Mouse (Mus musculus) midbrain, embryonic 14.5 days (tissue): ENCODE data around the gene Ift57. TPM values are rescaled to one million over a fixed set of nuclear protein-coding genes. Genes with fewer than 3 reads are reported as not detected.

Experiments
- ATAC-seq: fragments of 200-750 bp; cut with Nextera tagmentation; 2 replicates; pipeline ENCODE4 v1.8.0; 2017; ENCODE audit warnings: moderate number of reproducible peaks, moderate library complexity; ENCODE audit not compliant: low FRiP score, low TSS enrichment
- DNase-seq: peaks from one replicate; pipeline ENCODE4 v3.0.0-alpha.2; 2015
- H3K27ac ChIP-seq: fragments of 300-500 bp; sonication (generic); replicated peaks from 2 replicates; pipeline ENCODE4 v1.5.1; 2014; ENCODE audit warnings: mild to moderate bottlenecking, low read depth, low read length, moderate library complexity
- H3K27me3 ChIP-seq: fragments of 300-500 bp; sonication (generic); 2 replicates; pipeline ENCODE4 v1.6.1; 2014; ENCODE audit warnings: low read length, control low read depth, mixed read lengths; ENCODE audit not compliant: control insufficient read depth, insufficient read depth
- H3K36me3 ChIP-seq: fragments of 300-500 bp; sonication (generic); 2 replicates; pipeline ENCODE4 v1.6.1; 2014; ENCODE audit warnings: low read length, control low read depth; ENCODE audit not compliant: control insufficient read depth, insufficient read depth
- H3K4me1 ChIP-seq: fragments of 300-500 bp; sonication (generic); 2 replicates; pipeline ENCODE4 v1.6.1; 2014; ENCODE audit warnings: mild to moderate bottlenecking, antibody characterized with exemption, low read length, control low read depth; ENCODE audit not compliant: control insufficient read depth, insufficient read depth
- H3K4me2 ChIP-seq: fragments of 300-500 bp; sonication (generic); 2 replicates; pipeline ENCODE4 v1.6.1; 2014; ENCODE audit warnings: mild to moderate bottlenecking, low read length, moderate library complexity
- H3K4me3 ChIP-seq: fragments of 300-500 bp; sonication (generic); replicated peaks from 2 replicates; pipeline ENCODE4 v1.5.1; 2014; ENCODE audit warnings: low read depth, low read length
- H3K9ac ChIP-seq: fragments of 300-500 bp; sonication (generic); replicated peaks from 2 replicates; pipeline ENCODE4 v1.6.1; 2014; ENCODE audit warnings: mild to moderate bottlenecking, low read length, moderate library complexity
- H3K9me3 ChIP-seq: fragments of 300-500 bp; sonication (generic); 2 replicates; pipeline ENCODE4 v1.6.1; 2016; ENCODE audit warnings: low read length, control low read depth, mixed read lengths; ENCODE audit not compliant: control insufficient read depth
- whole genome bisulfite sequencing: fragments of 180-500 bp; shearing (Covaris S2); extraction: QIAGEN DNeasy Blood & Tissue Kit; methylation state at CpG from one replicate; pipeline ENCODE4 v1.1.7; 2014; 5-methylcytosine and 5-hydroxymethylcytosine counted together
- polyA plus RNA-seq: library from polyadenylated mRNA; unstranded; fragments of >200 nt; fragmentation: Nextera tagmentation; extraction: Ambion mirVana; gene quantifications from 2 replicates; pipeline ENCODE4 v1.2.1, GENCODE M21; 2014

The Ift57 gene
- polyA plus RNA-seq, 1 experiment from 2014 or later: 35.9 TPM

DNA sequence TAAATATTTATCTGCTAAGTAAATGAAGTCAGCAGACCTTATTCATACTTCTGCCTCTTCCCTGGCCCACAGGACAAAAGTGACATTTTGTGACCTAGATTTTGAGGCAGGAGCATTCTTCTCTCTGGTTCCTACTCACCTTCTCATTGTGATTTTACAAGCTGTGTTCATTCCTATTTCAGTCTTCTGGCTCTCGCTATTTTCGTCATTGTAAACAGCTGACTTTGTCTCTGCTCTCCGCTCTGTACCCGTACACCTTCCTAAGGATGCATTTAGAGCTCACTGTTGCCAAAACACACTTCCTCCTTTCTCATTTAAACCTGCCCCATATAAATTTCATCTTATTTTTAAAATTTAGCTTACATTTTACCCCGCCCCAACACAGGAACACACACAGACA, 26.4 kb downstream of the Ift57 start:
- DNase-seq (no peak), ATAC-seq (no peak)
- H3K4me3 ChIP-seq: no peak overlapping the region
- H3K36me3 ChIP-seq: no peaks in the 10 kb centered on the region
- no peaks in the 10 kb centered on the region for H3K9me3 ChIP-seq
- H3K27me3 ChIP-seq: no peaks in the 10 kb centered on the region
- no peak overlapping the region for H3K27ac ChIP-seq
- H3K4me2 ChIP-seq: no peak overlapping the region
- WGBS: 88% methylated on average over 5 of the region's 5 CpGs
- no peaks in the 10 kb centered on the region; the same call in 1 of the 2 replicates for H3K4me1 ChIP-seq
- H3K9ac ChIP-seq: no peak overlapping the region

DNA sequence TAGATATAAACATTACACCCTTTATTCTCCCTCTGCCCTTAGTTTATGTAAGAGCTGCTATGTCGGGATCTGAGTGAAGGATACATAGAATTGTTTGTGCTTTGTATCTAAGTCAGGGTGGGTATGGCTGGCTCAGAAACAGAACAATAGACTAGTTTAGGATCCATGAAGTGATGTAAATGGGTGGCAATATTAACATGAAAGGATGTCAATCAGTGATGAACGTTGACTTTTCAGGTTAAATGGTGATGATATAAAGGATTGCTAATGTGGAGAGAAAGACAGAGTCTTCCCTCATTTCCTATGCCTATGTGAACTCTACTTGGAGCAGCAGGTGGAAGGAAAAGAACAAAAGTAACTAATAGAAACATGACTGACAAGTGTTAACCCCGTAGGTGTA, 27.2 kb downstream of the Ift57 start:
- H3K4me1 ChIP-seq: no peaks in the 10 kb centered on the region; the same call in 1 of the 2 replicates
- H3K4me2 ChIP-seq: no peak overlapping the region
- no peaks in the 10 kb centered on the region for H3K9me3 ChIP-seq
- H3K4me3 ChIP-seq: no peak overlapping the region
- no peak overlapping the region for H3K27ac ChIP-seq
- no peak for ATAC-seq
- no peak overlapping the region for H3K9ac ChIP-seq
- H3K36me3 ChIP-seq: no peaks in the 10 kb centered on the region
- DNase-seq: no peak
- H3K27me3 ChIP-seq: no peaks in the 10 kb centered on the region
- WGBS: 61% methylated on average over 3 of the region's 3 CpGs

GRCm38 (mm10) chr16:49726761-49727160, 27.7 kb downstream of the Ift57 start:
- Histone ChIP-seq H3K4me2 (no peak overlapping the region), H3K36me3 (no peaks in the 10 kb centered on the region), H3K9ac (no peak overlapping the region), H3K4me3 (no peak overlapping the region), H3K9me3 (no peaks in the 10 kb centered on the region), H3K4me1 (no peaks in the 10 kb centered on the region; the same call in 1 of the 2 replicates), H3K27me3 (no peaks in the 10 kb centered on the region), H3K27ac (no peak overlapping the region)
- ATAC-seq (no peak), DNase-seq (no peak)
- 87% methylated on average over 2 of the region's 2 CpGs for WGBS

- 93% methylated on average over 9 of the region's 9 CpGs for WGBS
- H3K36me3 ChIP-seq: no peaks in the 10 kb centered on the region
- no peaks in the 10 kb centered on the region for H3K9me3 ChIP-seq
- H3K9ac ChIP-seq: no peak overlapping the region
- H3K4me3 ChIP-seq: no peak overlapping the region
- no peak overlapping the region for H3K27ac ChIP-seq
- no peak overlapping the region for H3K4me2 ChIP-seq
- 0 out of 2 replicates have a peak, but pooled peaks cover 3% of the 10 kb centered on the region for H3K4me1 ChIP-seq
- no peaks in the 10 kb centered on the region for H3K27me3 ChIP-seq
- no peak for DNase-seq
- ATAC-seq: no peak
Observed at GRCm38 (mm10) chr16:49736536-49736935, 37.5 kb downstream of the Ift57 start.

- Histone ChIP-seq H3K9me3 (no peaks in the 10 kb centered on the region), H3K27me3 (no peaks in the 10 kb centered on the region), H3K9ac (no peak overlapping the region), H3K4me1 (no peaks in the 10 kb centered on the region), H3K27ac (no peak overlapping the region), H3K4me2 (no peak overlapping the region), H3K4me3 (no peak overlapping the region), H3K36me3 (no peaks in the 10 kb centered on the region)
- no peak for DNase-seq
- 92% methylated on average over 2 of the region's 2 CpGs for WGBS
- ATAC-seq: no peak
Observed at GRCm38 (mm10) chr16:49747360-49747759, 48.3 kb downstream of the Ift57 start.

DNA sequence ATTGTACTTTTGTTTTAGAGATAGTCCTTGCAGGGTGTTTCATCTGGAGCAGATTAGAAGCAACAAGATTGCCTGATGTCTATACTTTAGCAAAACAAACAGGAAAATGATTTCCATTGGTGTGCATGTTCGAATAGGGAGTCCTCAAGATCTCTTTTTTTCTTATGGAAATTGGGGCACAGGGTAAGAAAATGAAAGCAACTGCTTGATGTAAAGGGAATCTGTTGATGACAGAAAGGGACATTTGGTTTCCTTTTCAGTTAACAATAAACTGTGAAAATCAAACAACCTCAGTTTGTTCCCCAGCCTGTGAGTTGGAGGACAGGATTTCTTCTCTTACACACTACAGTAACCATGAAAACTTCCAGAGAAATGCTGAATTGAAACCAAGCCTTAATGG, 53.9 kb downstream of the Ift57 start:
- Histone ChIP-seq H3K27me3 (no peaks in the 10 kb centered on the region), H3K9ac (no peak overlapping the region), H3K4me1 (0 out of 2 replicates have a peak, but pooled peaks cover 8% of the 10 kb centered on the region), H3K4me3 (no peak overlapping the region), H3K27ac (peak overlapping the region; percentile 22; the same call in 1 of the 2 replicates), H3K9me3 (no peaks in the 10 kb centered on the region), H3K36me3 (no peaks in the 10 kb centered on the region), H3K4me2 (no peak overlapping the region)
- WGBS: 36% methylated on average over 1 of the region's 1 CpGs
- peak; percentile 6; the same call in 1 of the 2 replicates for ATAC-seq
- no peak for DNase-seq

DNA sequence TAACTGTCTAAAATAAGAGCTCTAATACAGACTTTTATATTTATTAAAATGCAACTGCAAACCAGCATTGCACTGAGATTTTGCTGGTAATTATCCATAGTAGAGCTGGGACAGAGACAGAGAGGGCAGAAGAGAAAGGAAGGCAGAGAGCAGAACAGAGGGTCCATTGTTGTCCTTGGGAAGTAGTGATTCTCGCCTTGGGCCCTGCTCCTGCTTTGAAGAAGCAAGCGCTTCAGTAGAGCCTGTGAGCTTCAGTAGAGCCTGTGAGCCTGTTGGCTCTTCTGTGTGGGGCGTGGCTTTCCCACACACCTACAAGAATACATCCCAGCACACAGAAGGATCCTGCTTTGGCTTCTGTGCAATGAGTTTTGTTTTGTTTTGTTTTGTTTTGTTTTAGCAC, 54.3 kb downstream of the Ift57 start:
- Histone ChIP-seq H3K4me3 (no peak overlapping the region), H3K27me3 (no peaks in the 10 kb centered on the region), H3K4me2 (no peak overlapping the region), H3K36me3 (no peaks in the 10 kb centered on the region), H3K27ac (peak overlapping the region; percentile 22; the same call in 1 of the 2 replicates), H3K9ac (no peak overlapping the region), H3K9me3 (no peaks in the 10 kb centered on the region), H3K4me1 (0 out of 2 replicates have a peak, but pooled peaks cover 8% of the 10 kb centered on the region)
- 31% methylated on average over 3 of the region's 3 CpGs for WGBS
- ATAC-seq: peak; percentile 79; the same call in 1 of the 2 replicates
- DNase-seq: peak; percentile 42

DNA sequence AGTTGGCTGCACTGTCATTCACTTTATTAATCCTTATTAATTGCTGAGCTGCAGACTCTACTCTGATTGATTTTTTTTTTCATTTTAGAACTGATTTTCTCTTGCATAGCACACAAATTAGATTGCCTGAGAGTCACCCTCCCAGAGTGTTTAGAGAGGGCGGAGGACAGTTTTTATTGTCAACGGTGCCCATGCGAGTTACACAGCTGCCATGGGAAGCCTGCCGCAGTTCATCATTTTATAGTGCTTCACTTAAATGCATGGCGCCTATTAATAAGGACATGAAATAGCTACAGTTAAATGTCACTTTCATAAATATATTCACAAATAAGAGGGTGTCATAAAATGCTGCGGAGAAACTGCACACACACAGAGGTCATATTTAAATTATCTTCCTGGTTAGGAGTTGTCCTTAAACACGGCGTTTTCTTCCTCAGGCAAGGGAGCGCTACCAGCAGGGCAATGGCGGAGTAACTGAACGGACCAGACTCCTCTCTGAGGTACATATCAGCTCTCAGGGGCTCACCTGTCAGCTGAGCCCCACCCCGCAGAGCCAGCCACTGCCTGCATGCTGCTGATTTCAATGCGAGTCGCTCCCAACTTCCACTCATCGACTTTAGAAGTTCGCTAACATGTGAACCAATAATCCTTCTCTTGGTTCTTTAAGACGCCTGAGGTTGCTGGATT, 61.6 kb downstream of the Ift57 start:
- Histone ChIP-seq H3K4me1 (no peaks in the 10 kb centered on the region), H3K4me2 (no peak overlapping the region), H3K27me3 (no peaks in the 10 kb centered on the region), H3K27ac (no peak overlapping the region), H3K9me3 (no peaks in the 10 kb centered on the region), H3K4me3 (no peak overlapping the region), H3K36me3 (0 out of 2 replicates have a peak, but pooled peaks cover 5% of the 10 kb centered on the region), H3K9ac (no peak overlapping the region)
- WGBS: 86% methylated on average over 17 of the region's 17 CpGs
- DNase-seq (no peak), ATAC-seq (no peak)

DNA sequence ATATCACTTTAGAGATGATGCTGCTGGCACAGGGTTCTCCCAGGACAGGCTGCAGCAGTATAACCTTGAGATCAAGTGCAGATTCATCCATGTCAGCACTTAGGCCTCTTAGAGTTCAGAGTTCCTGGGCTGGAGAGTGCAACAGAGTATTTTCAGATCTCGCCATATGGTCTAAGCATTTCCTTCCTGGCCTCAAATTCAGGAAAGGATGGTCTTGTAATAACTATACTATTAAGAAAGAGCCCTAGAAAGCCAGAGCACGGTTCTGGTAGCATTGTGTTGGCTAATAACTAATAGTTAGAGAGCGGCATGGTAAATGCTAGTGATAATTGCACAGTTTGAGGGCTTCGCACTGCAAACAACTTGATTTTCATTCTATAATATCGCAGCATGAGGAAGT, 62.9 kb downstream of the Ift57 start:
- whole genome bisulfite sequencing: 92% methylated on average over 5 of the region's 5 CpGs
- H3K27ac ChIP-seq: no peak overlapping the region
- no peaks in the 10 kb centered on the region for H3K9me3 ChIP-seq
- DNase-seq: no peak
- H3K36me3 ChIP-seq: 0 out of 2 replicates have a peak, but pooled peaks cover 5% of the 10 kb centered on the region
- no peak for ATAC-seq
- H3K4me3 ChIP-seq: no peak overlapping the region
- H3K27me3 ChIP-seq: no peaks in the 10 kb centered on the region
- no peak overlapping the region for H3K4me2 ChIP-seq
- H3K9ac ChIP-seq: no peak overlapping the region
- H3K4me1 ChIP-seq: no peaks in the 10 kb centered on the region
